Mouse (Mus musculus): ENCODE results near the gene Wdr92. TPM values are rescaled to one million over a fixed set of nuclear protein-coding genes. Genes with fewer than 3 reads are reported as not detected.
A peak's percentile ranks its signal among the peaks of the same experiment; 100 is the strongest.
"Not testable (repeated sequence)": the region's sequence is repeated elsewhere in the genome, so short reads cannot be mapped to it uniquely, and the experiment has no call there.

Wdr92 gene
- polyA plus RNA-seq, 1 experiment from 2014 or later, result 29.4 TPM

- no peak for ATAC-seq (ENCODE audit: insufficient number of reproducible peaks, insufficient read depth, low FRiP score, low read depth)
- Histone ChIP-seq H3K4me1 (ENCODE audit: control insufficient read depth, insufficient read depth, low read length) (peaks cover 12% of the 10 kb centered on the region; the same call in 1 of the 2 replicates), H3K4me3 (ENCODE audit: low read depth, low read length) (no peak overlapping the region), H3K36me3 (ENCODE audit: control insufficient read depth, insufficient read depth, low read length) (no peaks in the 10 kb centered on the region), H3K27me3 (ENCODE audit: control insufficient read depth, insufficient read depth, low read length) (no peaks in the 10 kb centered on the region), H3K9me3 (ENCODE audit: control insufficient read depth, low read depth, low read length) (no peaks in the 10 kb centered on the region), H3K27ac (ENCODE audit: low read length) (no peak overlapping the region), H3K9ac (replicated peaks; ENCODE audit: low read depth, low read length) (no peak overlapping the region), H3K4me2 (replicated peaks; ENCODE audit: low read depth, low read length) (no peak overlapping the region)
- WGBS, result 83% methylated on average over 3 of the region's 3 CpGs
Observed at GRCm38 (mm10) chr11:17215475-17215874, 33.6 kb downstream of the Wdr92 start.

- no peaks in the 10 kb centered on the region for H3K27me3 ChIP-seq (ENCODE audit: control insufficient read depth, insufficient read depth, low read length)
- H3K36me3 ChIP-seq (ENCODE audit: control insufficient read depth, insufficient read depth, low read length), result peaks cover 13% of the 10 kb centered on the region
- no peaks in the 10 kb centered on the region for H3K4me1 ChIP-seq (ENCODE audit: control insufficient read depth, insufficient read depth, low read length)
- H3K4me3 ChIP-seq (ENCODE audit: low read depth, low read length), result no peak overlapping the region
- no peak overlapping the region for H3K4me2 ChIP-seq (replicated peaks; ENCODE audit: low read depth, low read length)
- no peaks in the 10 kb centered on the region for H3K9me3 ChIP-seq (ENCODE audit: control insufficient read depth, low read depth, low read length)
- no peak for ATAC-seq (ENCODE audit: insufficient number of reproducible peaks, insufficient read depth, low FRiP score, low read depth)
- no peak overlapping the region for H3K27ac ChIP-seq (ENCODE audit: low read length)
- 93% methylated on average over 8 of the region's 8 CpGs for WGBS
- no peak overlapping the region for H3K9ac ChIP-seq (replicated peaks; ENCODE audit: low read depth, low read length)
Observed at GRCm38 (mm10) chr11:17221126-17221525, 39.2 kb downstream of the Wdr92 start.

- Histone ChIP-seq H3K4me1 (ENCODE audit: control insufficient read depth, insufficient read depth, low read length) (no peaks in the 10 kb centered on the region), H3K9me3 (ENCODE audit: control insufficient read depth, low read depth, low read length) (no peaks in the 10 kb centered on the region), H3K36me3 (ENCODE audit: control insufficient read depth, insufficient read depth, low read length) (peaks cover 13% of the 10 kb centered on the region), H3K27ac (ENCODE audit: low read length) (no peak overlapping the region), H3K4me2 (replicated peaks; ENCODE audit: low read depth, low read length) (no peak overlapping the region), H3K4me3 (ENCODE audit: low read depth, low read length) (no peak overlapping the region), H3K27me3 (ENCODE audit: control insufficient read depth, insufficient read depth, low read length) (no peaks in the 10 kb centered on the region), H3K9ac (replicated peaks; ENCODE audit: low read depth, low read length) (no peak overlapping the region)
- no peak for ATAC-seq (ENCODE audit: insufficient number of reproducible peaks, insufficient read depth, low FRiP score, low read depth)
- WGBS, result 55% methylated on average over 5 of the region's 5 CpGs
Observed at GRCm38 (mm10) chr11:17232792-17233191, 50.9 kb downstream of the Wdr92 start.

GRCm38 (mm10) chr11:17236449-17237037, 54.6 kb downstream of the Wdr92 start:
- WGBS, result 74% methylated on average over 5 of the region's 5 CpGs
- no peak for ATAC-seq (ENCODE audit: insufficient number of reproducible peaks, insufficient read depth, low FRiP score, low read depth)
- H3K27me3 ChIP-seq (ENCODE audit: control insufficient read depth, insufficient read depth, low read length), result no peaks in the 10 kb centered on the region
- H3K9me3 ChIP-seq (ENCODE audit: control insufficient read depth, low read depth, low read length), result no peaks in the 10 kb centered on the region
- no peak overlapping the region for H3K4me3 ChIP-seq (ENCODE audit: low read depth, low read length)
- no peaks in the 10 kb centered on the region for H3K4me1 ChIP-seq (ENCODE audit: control insufficient read depth, insufficient read depth, low read length)
- no peak overlapping the region for H3K27ac ChIP-seq (ENCODE audit: low read length)
- no peak overlapping the region for H3K4me2 ChIP-seq (replicated peaks; ENCODE audit: low read depth, low read length)
- H3K9ac ChIP-seq (replicated peaks; ENCODE audit: low read depth, low read length), result no peak overlapping the region
- peaks cover 9% of the 10 kb centered on the region; the same call in 1 of the 2 replicates for H3K36me3 ChIP-seq (ENCODE audit: control insufficient read depth, insufficient read depth, low read length)

- not testable (repeated sequence) for H3K27ac ChIP-seq (ENCODE audit: low read length); H3K9ac ChIP-seq (replicated peaks; ENCODE audit: low read depth, low read length); H3K36me3 ChIP-seq (ENCODE audit: control insufficient read depth, insufficient read depth, low read length); H3K4me1 ChIP-seq (ENCODE audit: control insufficient read depth, insufficient read depth, low read length); H3K4me2 ChIP-seq (replicated peaks; ENCODE audit: low read depth, low read length); ATAC-seq (ENCODE audit: insufficient number of reproducible peaks, insufficient read depth, low FRiP score, low read depth); H3K27me3 ChIP-seq (ENCODE audit: control insufficient read depth, insufficient read depth, low read length); H3K4me3 ChIP-seq (ENCODE audit: low read depth, low read length); H3K9me3 ChIP-seq (ENCODE audit: control insufficient read depth, low read depth, low read length)
- 91% methylated on average over 5 of the region's 5 CpGs for WGBS
Observed at GRCm38 (mm10) chr11:17238598-17238997, 56.7 kb downstream of the Wdr92 start.

GRCm38 (mm10) chr11:17248715-17249114, 66.8 kb downstream of the Wdr92 start:
- H3K27me3 ChIP-seq (ENCODE audit: control insufficient read depth, insufficient read depth, low read length), result no peaks in the 10 kb centered on the region
- no peak overlapping the region for H3K27ac ChIP-seq (ENCODE audit: low read length)
- H3K9ac ChIP-seq (replicated peaks; ENCODE audit: low read depth, low read length), result no peak overlapping the region
- no peaks in the 10 kb centered on the region for H3K4me1 ChIP-seq (ENCODE audit: control insufficient read depth, insufficient read depth, low read length)
- H3K36me3 ChIP-seq (ENCODE audit: control insufficient read depth, insufficient read depth, low read length), result no peaks in the 10 kb centered on the region
- no peaks in the 10 kb centered on the region for H3K9me3 ChIP-seq (ENCODE audit: control insufficient read depth, low read depth, low read length)
- no peak for ATAC-seq (ENCODE audit: insufficient number of reproducible peaks, insufficient read depth, low FRiP score, low read depth)
- no peak overlapping the region for H3K4me3 ChIP-seq (ENCODE audit: low read depth, low read length)
- no peak overlapping the region for H3K4me2 ChIP-seq (replicated peaks; ENCODE audit: low read depth, low read length)

- WGBS, result 57% methylated on average over 8 of the region's 8 CpGs
- Histone ChIP-seq H3K4me3 (ENCODE audit: low read depth, low read length) (peak overlapping the region; percentile 61), H3K4me2 (replicated peaks; ENCODE audit: low read depth, low read length) (peak overlapping the region; percentile 67), H3K9me3 (ENCODE audit: control insufficient read depth, low read depth, low read length) (no peaks in the 10 kb centered on the region), H3K9ac (replicated peaks; ENCODE audit: low read depth, low read length) (peak overlapping the region; percentile 66; the same call in 1 of the 2 replicates), H3K27me3 (ENCODE audit: control insufficient read depth, insufficient read depth, low read length) (no peaks in the 10 kb centered on the region), H3K4me1 (ENCODE audit: control insufficient read depth, insufficient read depth, low read length) (peaks cover 3% of the 10 kb centered on the region; the same call in 1 of the 2 replicates), H3K27ac (ENCODE audit: low read length) (no peak overlapping the region), H3K36me3 (ENCODE audit: control insufficient read depth, insufficient read depth, low read length) (no peaks in the 10 kb centered on the region)
- peak; percentile 54; the same call in 1 of the 2 replicates for ATAC-seq (ENCODE audit: insufficient number of reproducible peaks, insufficient read depth, low FRiP score, low read depth)
Observed at GRCm38 (mm10) chr11:17256813-17257365, 75.0 kb downstream of the Wdr92 start.

- Histone ChIP-seq H3K4me2 (replicated peaks; ENCODE audit: low read depth, low read length) (peak within 1 kb of the TSS; percentile 67), H3K36me3 (ENCODE audit: control insufficient read depth, insufficient read depth, low read length) (no peaks in the 10 kb centered on the region), H3K9me3 (ENCODE audit: control insufficient read depth, low read depth, low read length) (no peaks in the 10 kb centered on the region), H3K27me3 (ENCODE audit: control insufficient read depth, insufficient read depth, low read length) (no peaks in the 10 kb centered on the region), H3K4me3 (ENCODE audit: low read depth, low read length) (peak within 1 kb of the TSS; percentile 61), H3K4me1 (ENCODE audit: control insufficient read depth, insufficient read depth, low read length) (peaks cover 3% of the 10 kb centered on the region; the same call in 1 of the 2 replicates), H3K9ac (replicated peaks; ENCODE audit: low read depth, low read length) (peak within 1 kb of the TSS; percentile 66), H3K27ac (ENCODE audit: low read length) (peak within 1 kb of the TSS; percentile 78)
- WGBS, result 1% methylated on average over 33 of the region's 33 CpGs
- peak; percentile 90 for ATAC-seq (ENCODE audit: insufficient number of reproducible peaks, insufficient read depth, low FRiP score, low read depth)
Observed at GRCm38 (mm10) chr11:17257443-17257842, 75.5 kb downstream of the Wdr92 start, which contains the start of gene C1d. Gene C1d, plus strand, starts transcription at chr11:17257579.

All from stomach, embryonic 14.5 days (tissue).